Mouse (Mus musculus) liver, embryonic 13.5 days (tissue): Measurements from ENCODE around the gene Tmtc2. TPM values are rescaled to one million over a fixed set of nuclear protein-coding genes. Genes with fewer than 3 reads are reported as not detected.
A peak's percentile ranks its signal among the peaks of the same experiment; 100 is the strongest.

Experiments
- ATAC-seq: fragments of 200-750 bp; cut with Nextera tagmentation; 2 replicates; pipeline ENCODE4 v1.8.0; 2017; ENCODE audit warnings: low read depth, mild to moderate bottlenecking, moderate number of reproducible peaks, moderate library complexity
- DNase-seq: peaks from one replicate; pipeline ENCODE4 v3.0.0; 2022
- H3K27ac ChIP-seq: fragments of 300-500 bp; sonication (generic); 2 replicates; pipeline ENCODE4 v1.5.1; 2015; ENCODE audit warnings: moderate library complexity, mild to moderate bottlenecking, inconsistent platforms
- H3K27me3 ChIP-seq: fragments of 300-500 bp; sonication (generic); 2 replicates; pipeline ENCODE4 v1.6.1; 2015; ENCODE audit warnings: mild to moderate bottlenecking, inconsistent platforms
- H3K36me3 ChIP-seq: fragments of 300-500 bp; sonication (generic); 2 replicates; pipeline ENCODE4 v1.6.1; 2015; ENCODE audit warnings: mild to moderate bottlenecking, inconsistent platforms
- H3K4me1 ChIP-seq: fragments of 300-500 bp; sonication (generic); replicated peaks from 2 replicates; pipeline ENCODE4 v1.6.1; 2015; ENCODE audit warnings: inconsistent platforms
- H3K4me2 ChIP-seq: fragments of 300-500 bp; sonication (generic); 2 replicates; pipeline ENCODE4 v1.6.1; 2015; ENCODE audit warnings: inconsistent platforms, mild to moderate bottlenecking, moderate library complexity
- H3K4me3 ChIP-seq: fragments of 300-500 bp; sonication (generic); replicated peaks from 2 replicates; pipeline ENCODE4 v1.5.1; 2015; ENCODE audit warnings: mild to moderate bottlenecking, inconsistent platforms
- H3K9ac ChIP-seq: fragments of 300-500 bp; sonication (generic); 2 replicates; pipeline ENCODE4 v1.6.1; 2015; ENCODE audit warnings: mild to moderate bottlenecking, inconsistent platforms
- H3K9me3 ChIP-seq: fragments of 300-500 bp; sonication (generic); replicated peaks from 2 replicates; pipeline ENCODE4 v1.6.1; 2016; ENCODE audit warnings: inconsistent platforms
- WGBS: fragments of 180-500 bp; shearing (Covaris S2); methylation state at CpG from one replicate; pipeline ENCODE4 v1.1.7; 2015; ENCODE audit not compliant: insufficient replicate concordance; 5-methylcytosine and 5-hydroxymethylcytosine counted together
- polyA plus RNA-seq: library from polyadenylated mRNA; unstranded; fragments of >200 nt; fragmentation: Nextera tagmentation; extraction: Ambion mirVana; gene quantifications from 2 replicates; pipeline ENCODE4 v1.2.1, GENCODE M21; 2015

The Tmtc2 gene
- polyA plus RNA-seq, 1 experiment from 2014 or later = 0.58 TPM

DNA sequence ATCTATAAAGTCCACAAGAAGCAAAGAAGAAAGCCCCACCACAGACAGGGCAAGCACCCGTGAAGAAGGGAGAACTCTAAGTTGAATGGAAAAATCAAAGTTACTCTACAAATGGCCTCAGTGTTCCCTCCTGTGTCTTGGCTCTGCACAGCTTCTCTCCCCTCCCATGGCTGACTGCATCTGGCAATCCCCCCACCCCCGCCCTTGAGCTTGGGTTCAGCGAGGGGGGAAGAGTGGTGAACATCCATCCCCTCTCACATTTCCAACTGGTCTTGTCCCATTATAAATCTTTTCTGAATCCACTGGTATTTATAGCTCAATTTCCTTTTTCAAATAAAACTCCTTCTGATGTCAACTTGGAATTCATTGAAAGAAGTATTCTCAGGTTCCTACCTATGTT lies 129.9 kb downstream of the Tmtc2 start:
- DNase-seq (no peak), ATAC-seq (no peak)
- H3K27ac ChIP-seq = no peak overlapping the region
- H3K27me3 ChIP-seq = no peaks in the 10 kb centered on the region
- H3K4me1 ChIP-seq = no peaks in the 10 kb centered on the region
- no peaks in the 10 kb centered on the region for H3K36me3 ChIP-seq
- WGBS = 62% methylated on average over 3 of the region's 3 CpGs
- no peak overlapping the region for H3K4me3 ChIP-seq
- no peaks in the 10 kb centered on the region for H3K9me3 ChIP-seq
- no peak overlapping the region for H3K4me2 ChIP-seq
- H3K9ac ChIP-seq = no peak overlapping the region

DNA sequence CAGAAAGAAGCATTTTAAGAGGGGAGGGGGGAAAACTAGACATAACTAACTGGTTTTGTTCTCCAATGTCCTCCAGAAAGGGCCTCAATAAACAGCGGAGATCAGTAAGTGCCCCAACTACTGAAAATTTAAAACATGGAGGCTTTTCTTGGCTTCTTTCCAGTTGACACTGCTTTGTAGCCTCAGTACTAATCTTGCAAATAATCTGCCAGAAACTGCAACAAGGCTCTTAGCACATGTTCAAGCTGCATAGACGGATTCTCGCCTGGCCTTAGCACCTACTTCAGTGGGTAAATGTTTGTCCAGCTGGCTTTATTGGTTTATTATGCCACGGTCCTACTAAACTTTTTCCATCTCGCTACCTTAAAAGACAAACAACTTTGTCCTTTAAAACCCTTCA lies 139.4 kb downstream of the Tmtc2 start:
- WGBS = 72% methylated on average over 5 of the region's 5 CpGs
- ATAC-seq (no peak), DNase-seq (no peak)
- Histone ChIP-seq H3K9ac (no peak overlapping the region), H3K4me3 (no peak overlapping the region), H3K27ac (no peak overlapping the region), H3K27me3 (no peaks in the 10 kb centered on the region), H3K4me2 (no peak overlapping the region), H3K36me3 (no peaks in the 10 kb centered on the region), H3K4me1 (no peaks in the 10 kb centered on the region; the same call in 1 of the 2 replicates), H3K9me3 (no peaks in the 10 kb centered on the region)

DNA sequence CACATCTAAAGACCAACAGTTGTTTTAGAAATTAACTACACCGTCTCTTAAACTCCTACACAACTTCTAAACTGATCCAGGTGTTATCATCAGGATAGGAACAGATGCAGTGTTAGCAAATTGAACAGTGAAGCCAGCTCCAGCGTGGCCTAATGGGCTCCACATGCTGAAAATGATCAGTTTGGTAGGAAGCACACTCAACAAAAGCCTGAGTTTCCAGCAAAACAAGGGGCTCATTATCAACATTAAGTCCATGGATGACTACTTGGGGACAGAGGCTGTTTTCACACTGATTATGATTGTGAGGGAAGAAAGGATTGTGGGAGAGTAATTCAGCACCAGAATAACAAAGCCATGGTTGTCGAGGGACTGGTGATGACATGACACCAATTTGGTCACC lies 143.4 kb downstream of the Tmtc2 start:
- Histone ChIP-seq H3K4me2 (no peak overlapping the region), H3K9ac (no peak overlapping the region), H3K36me3 (no peaks in the 10 kb centered on the region), H3K4me1 (no peaks in the 10 kb centered on the region), H3K27me3 (no peaks in the 10 kb centered on the region), H3K4me3 (no peak overlapping the region), H3K9me3 (no peaks in the 10 kb centered on the region), H3K27ac (no peak overlapping the region)
- WGBS = 59% methylated on average over 3 of the region's 3 CpGs
- no peak for ATAC-seq
- no peak for DNase-seq

DNA sequence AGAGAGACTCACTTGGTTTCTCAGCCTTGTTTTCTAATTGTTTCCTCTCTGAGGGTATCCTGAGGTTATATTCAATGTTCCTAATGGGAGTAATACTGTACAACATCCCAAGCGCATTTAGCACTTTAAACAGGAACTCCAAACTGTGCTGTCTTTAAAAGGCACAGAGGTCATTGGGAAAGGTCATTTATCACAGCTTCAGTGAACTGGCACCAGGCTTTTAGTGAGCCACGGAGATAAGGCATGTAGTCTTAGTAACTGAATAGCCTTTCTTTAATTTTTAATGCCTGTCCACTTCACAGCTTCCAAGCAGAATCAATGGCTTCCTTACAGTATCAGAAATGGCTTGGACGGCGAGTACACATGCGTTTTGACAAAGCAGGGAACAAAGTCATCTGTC lies 144.0 kb downstream of the Tmtc2 start:
- no peak overlapping the region for H3K27ac ChIP-seq
- no peak overlapping the region for H3K4me2 ChIP-seq
- no peaks in the 10 kb centered on the region for H3K9me3 ChIP-seq
- 66% methylated on average over 5 of the region's 5 CpGs for WGBS
- peaks cover 5% of the 10 kb centered on the region for H3K4me1 ChIP-seq
- H3K4me3 ChIP-seq = no peak overlapping the region
- H3K9ac ChIP-seq = no peak overlapping the region
- DNase-seq = no peak
- no peaks in the 10 kb centered on the region for H3K36me3 ChIP-seq
- ATAC-seq = no peak
- no peaks in the 10 kb centered on the region for H3K27me3 ChIP-seq

DNA sequence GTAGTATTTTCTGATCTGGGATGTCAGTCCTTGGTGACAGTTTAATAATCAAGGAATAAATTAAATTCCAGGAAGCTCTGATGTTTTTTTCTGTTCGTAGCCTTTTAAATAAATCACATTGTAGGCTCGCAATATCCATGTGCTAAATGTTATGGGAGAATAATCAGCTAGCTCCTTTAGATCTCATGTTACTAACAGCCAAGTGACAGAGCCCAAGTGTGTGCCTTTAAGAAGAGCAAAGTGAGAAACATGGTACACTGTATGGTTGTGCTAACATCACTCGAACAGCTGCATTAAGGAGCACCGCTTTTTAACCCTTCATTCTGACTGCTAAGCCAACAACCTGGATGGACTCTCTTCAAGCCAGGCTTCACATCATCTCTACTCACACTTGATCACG lies 146.2 kb downstream of the Tmtc2 start:
- Histone ChIP-seq H3K36me3 (no peaks in the 10 kb centered on the region), H3K27ac (no peak overlapping the region), H3K4me1 (peaks cover 16% of the 10 kb centered on the region), H3K9me3 (no peaks in the 10 kb centered on the region), H3K27me3 (no peaks in the 10 kb centered on the region), H3K4me3 (no peak overlapping the region), H3K4me2 (no peak overlapping the region), H3K9ac (no peak overlapping the region)
- ATAC-seq = no peak
- 76% methylated on average over 5 of the region's 5 CpGs for WGBS
- no peak for DNase-seq

DNA sequence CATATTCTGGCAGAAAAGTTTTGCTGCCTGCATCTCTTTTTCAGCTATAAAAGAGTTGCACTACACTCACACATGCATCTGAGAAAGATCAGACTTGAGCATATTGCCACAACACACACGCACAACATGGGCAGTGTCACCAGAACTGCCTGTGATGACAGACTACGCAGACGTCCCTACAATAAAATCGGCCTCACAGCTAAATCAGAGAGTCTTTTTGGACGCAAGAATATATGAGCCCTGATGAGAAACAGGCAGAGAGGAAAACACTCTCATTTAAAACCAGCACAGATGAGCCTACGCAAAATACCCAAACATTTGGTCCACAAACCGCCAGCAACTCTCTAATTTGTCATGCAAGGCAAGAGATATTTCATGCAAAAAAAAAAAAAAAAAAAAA lies 146.6 kb downstream of the Tmtc2 start:
- 79% methylated on average over 7 of the region's 7 CpGs for WGBS
- Histone ChIP-seq H3K27ac (no peak overlapping the region), H3K27me3 (no peaks in the 10 kb centered on the region), H3K4me2 (no peak overlapping the region), H3K4me3 (no peak overlapping the region), H3K4me1 (peaks cover 16% of the 10 kb centered on the region), H3K9me3 (no peaks in the 10 kb centered on the region), H3K36me3 (no peaks in the 10 kb centered on the region), H3K9ac (no peak overlapping the region)
- ATAC-seq = no peak
- no peak for DNase-seq

DNA sequence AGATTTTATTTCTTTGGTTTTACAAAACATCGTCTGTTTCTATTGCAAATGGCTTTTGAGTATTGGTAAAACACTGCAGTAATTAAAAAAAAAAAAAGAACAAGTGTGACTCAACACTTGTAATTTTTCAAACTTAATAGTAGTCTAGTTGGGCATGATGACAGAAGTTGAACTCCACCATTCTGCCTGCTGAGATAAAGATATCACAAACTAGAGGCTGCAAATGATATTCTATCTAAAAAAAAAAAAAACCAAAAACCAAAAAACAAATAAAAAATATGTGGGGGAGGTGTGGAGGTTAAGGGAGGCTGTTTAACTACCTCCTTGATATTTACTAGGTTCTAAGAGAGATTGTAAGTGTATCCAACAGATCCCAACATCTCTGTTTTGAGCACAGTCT lies 149.2 kb downstream of the Tmtc2 start:
- H3K4me3 ChIP-seq = no peak overlapping the region
- no peaks in the 10 kb centered on the region for H3K36me3 ChIP-seq
- WGBS = 62% methylated on average over 1 of the region's 1 CpGs
- H3K27ac ChIP-seq = no peak overlapping the region
- ATAC-seq (peak; percentile 60), DNase-seq (no peak)
- H3K4me2 ChIP-seq = no peak overlapping the region
- no peaks in the 10 kb centered on the region for H3K9me3 ChIP-seq
- no peak overlapping the region for H3K9ac ChIP-seq
- H3K27me3 ChIP-seq = no peaks in the 10 kb centered on the region
- H3K4me1 ChIP-seq = peaks cover 17% of the 10 kb centered on the region

DNA sequence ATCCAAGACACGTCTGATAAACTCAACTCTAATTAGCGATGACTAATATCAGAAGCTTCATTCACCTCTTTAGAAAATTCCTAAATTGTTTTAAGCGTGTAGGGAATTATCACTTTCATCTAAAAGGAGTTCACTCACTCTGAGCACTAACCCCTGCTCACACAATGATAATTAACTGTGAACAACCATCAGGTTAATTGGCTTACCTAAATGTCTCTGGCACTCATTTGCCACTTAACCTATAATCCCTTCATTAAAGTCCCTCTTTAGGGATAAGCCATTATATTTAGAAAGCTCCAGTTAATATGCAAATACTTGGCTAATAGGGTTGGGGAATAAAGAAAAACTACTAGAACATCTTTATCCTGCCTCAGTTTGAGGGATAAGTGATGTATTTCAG lies 151.1 kb downstream of the Tmtc2 start:
- DNase-seq (no peak), ATAC-seq (no peak)
- H3K9me3 ChIP-seq = no peaks in the 10 kb centered on the region
- 64% methylated on average over 3 of the region's 3 CpGs for WGBS
- peaks cover 36% of the 10 kb centered on the region for H3K4me1 ChIP-seq
- no peaks in the 10 kb centered on the region for H3K27me3 ChIP-seq
- no peak overlapping the region for H3K27ac ChIP-seq
- H3K36me3 ChIP-seq = no peaks in the 10 kb centered on the region
- H3K9ac ChIP-seq = no peak overlapping the region
- no peak overlapping the region for H3K4me2 ChIP-seq
- no peak overlapping the region for H3K4me3 ChIP-seq

DNA sequence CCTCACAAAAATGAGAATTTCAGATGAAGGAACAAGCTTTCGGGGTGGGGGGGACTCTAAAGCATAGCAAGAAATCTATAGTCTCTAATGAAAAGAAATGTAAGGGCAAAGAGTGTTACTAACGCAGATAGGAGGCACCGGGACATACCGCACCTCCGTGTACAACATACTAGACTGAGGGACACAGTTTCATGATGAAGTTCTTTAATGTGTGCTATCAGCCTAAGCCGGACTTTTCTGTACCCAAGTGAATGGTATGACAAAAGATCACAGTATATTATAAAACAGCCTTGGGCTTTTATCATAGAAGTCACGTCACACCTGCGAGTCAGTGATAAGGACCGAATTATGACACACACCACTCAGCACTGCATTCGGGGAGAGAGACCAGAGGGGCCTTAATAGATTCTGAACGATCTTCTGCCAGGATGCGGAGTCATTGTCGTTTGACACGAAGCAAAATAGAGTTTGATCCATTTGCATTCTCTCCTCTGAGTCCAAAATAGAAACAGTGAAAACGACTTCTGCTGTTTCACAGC lies 156.3 kb downstream of the Tmtc2 start:
- WGBS = 35% methylated on average over 15 of the region's 15 CpGs
- H3K36me3 ChIP-seq = no peaks in the 10 kb centered on the region
- H3K4me3 ChIP-seq = no peak overlapping the region
- ATAC-seq = peak; percentile 92
- no peaks in the 10 kb centered on the region for H3K27me3 ChIP-seq
- H3K4me2 ChIP-seq = peak overlapping the region; percentile 52
- H3K27ac ChIP-seq = peak overlapping the region; percentile 91
- peaks cover 54% of the 10 kb centered on the region for H3K4me1 ChIP-seq
- peak; percentile 76 for DNase-seq
- H3K9me3 ChIP-seq = no peaks in the 10 kb centered on the region
- H3K9ac ChIP-seq = peak overlapping the region; percentile 60

DNA sequence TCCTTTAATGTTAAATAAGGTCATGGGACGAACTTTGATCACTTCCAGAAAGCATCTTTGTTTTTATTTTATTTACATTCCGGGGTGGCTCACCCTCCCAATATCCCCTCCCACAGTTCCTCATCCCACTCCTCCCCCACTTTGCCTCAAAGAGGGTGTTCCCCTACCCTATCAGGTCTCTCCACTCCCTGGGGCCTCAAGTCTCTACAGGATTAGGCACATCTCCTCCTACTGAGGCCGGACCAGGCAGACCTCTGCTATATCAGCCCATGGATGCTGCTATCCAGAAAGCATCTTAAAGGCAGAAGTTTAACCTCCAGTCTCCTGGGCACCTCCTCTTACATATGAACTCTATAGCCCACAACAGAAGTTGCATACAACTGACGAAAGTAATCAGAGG lies 157.7 kb downstream of the Tmtc2 start:
- Histone ChIP-seq H3K4me3 (0 out of 2 replicates have a peak overlapping the region, but pooled peaks have one; percentile 14), H3K36me3 (no peaks in the 10 kb centered on the region), H3K9me3 (no peaks in the 10 kb centered on the region), H3K27me3 (no peaks in the 10 kb centered on the region), H3K4me2 (peak overlapping the region; percentile 60), H3K27ac (peak overlapping the region; percentile 91), H3K4me1 (peaks cover 54% of the 10 kb centered on the region), H3K9ac (peak overlapping the region; percentile 52)
- WGBS = 50% methylated on average over 4 of the region's 4 CpGs
- DNase-seq = peak; percentile 58
- ATAC-seq = peak; percentile 93

DNA sequence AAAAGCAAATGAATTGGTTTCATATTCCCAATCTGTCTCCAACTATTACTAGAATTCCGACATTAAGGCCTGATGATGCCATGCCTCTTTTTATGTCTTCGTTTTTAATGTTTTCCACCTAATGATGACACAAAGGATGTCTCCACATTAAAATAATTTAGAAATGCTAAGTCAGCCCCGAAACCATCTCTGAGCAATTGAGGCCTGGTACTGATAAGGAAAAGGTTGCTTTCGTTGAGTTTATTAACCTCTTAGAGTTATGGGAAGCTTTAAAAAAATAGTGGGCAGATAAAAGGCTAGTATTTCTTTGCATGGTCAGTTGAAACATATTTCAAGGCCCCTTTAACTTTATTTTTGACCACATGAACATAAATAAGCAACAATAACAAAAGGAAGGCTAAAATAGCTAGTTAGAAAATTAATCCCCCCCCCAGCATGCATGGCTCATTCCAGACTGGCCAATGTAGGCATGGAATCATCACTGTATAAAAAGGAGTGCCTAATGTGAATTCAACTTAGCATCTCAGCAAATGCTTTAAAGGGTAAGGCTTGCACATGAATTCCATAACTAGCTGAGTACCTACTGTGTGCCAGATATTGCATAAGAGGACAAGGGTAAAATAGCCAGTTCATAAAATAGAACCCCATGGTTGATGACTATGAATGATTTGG lies 168.3 kb downstream of the Tmtc2 start:
- Histone ChIP-seq H3K9me3 (no peaks in the 10 kb centered on the region), H3K36me3 (no peaks in the 10 kb centered on the region), H3K27me3 (no peaks in the 10 kb centered on the region), H3K4me2 (no peak overlapping the region), H3K4me1 (peaks cover 7% of the 10 kb centered on the region; the same call in 1 of the 2 replicates), H3K9ac (no peak overlapping the region), H3K27ac (no peak overlapping the region), H3K4me3 (no peak overlapping the region)
- no peak for DNase-seq
- 53% methylated on average over 4 of the region's 4 CpGs for WGBS
- peak; percentile 75; the same call in 1 of the 2 replicates for ATAC-seq

DNA sequence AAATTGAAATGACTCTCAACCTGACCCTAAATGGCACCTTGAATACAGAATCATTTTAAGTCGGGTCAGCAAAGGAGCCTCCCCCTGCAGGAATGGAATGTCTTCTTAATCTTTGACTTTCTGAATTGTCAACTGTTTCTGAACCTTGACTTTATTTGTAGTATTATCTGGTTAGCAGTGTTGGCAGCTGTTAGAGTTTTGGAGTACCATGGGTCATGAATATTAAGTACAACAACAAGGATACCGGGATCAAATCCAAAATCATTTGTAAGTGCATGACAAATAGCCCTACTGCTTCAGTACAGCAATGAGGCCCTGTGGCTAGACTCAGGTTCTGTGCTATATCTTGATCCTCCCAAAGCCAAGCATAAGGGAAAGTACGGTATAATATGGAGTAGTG lies 170.3 kb downstream of the Tmtc2 start:
- Histone ChIP-seq H3K4me3 (no peak overlapping the region), H3K9me3 (no peaks in the 10 kb centered on the region), H3K36me3 (no peaks in the 10 kb centered on the region), H3K27me3 (no peaks in the 10 kb centered on the region), H3K9ac (no peak overlapping the region), H3K4me2 (no peak overlapping the region), H3K4me1 (peaks cover 13% of the 10 kb centered on the region; the same call in 1 of the 2 replicates), H3K27ac (no peak overlapping the region)
- 69% methylated on average over 3 of the region's 3 CpGs for WGBS
- DNase-seq = no peak
- no peak for ATAC-seq
